Mouse (Mus musculus): ENCODE measurements around the gene Ormdl3. TPM values are rescaled to one million over a fixed set of nuclear protein-coding genes. Genes with fewer than 3 reads are reported as not detected.
"Not testable (repeated sequence)": the region's sequence is repeated elsewhere in the genome, so short reads cannot be mapped to it uniquely, and the experiment has no call there.

The Ormdl3 gene
- total RNA-seq (2022) = 10 to 100 TPM; 43.6 to 47.0 (median 45.1) TPM

GRCm38 (mm10) chr11:98586892-98587563 lies at the start of gene Ormdl3:
TSS of gene Ormdl3 (minus strand) at chr11:98587368.
- DNase-seq (ENCODE audit: low spot score in 2 of 2) = peak; percentile 95 to 96

GRCm38 (mm10) chr11:98635312-98635970 lies 48.3 kb upstream of the Ormdl3 start:
- not testable (repeated sequence) for DNase-seq (ENCODE audit: low spot score in 2 of 2)

GRCm38 (mm10) chr11:98630646-98631045 lies 43.5 kb upstream of the Ormdl3 start:
- no peak for DNase-seq (ENCODE audit: low spot score in 2 of 2)

GRCm38 (mm10) chr11:98628706-98629105 lies 41.5 kb upstream of the Ormdl3 start:
- no peak for DNase-seq (ENCODE audit: low spot score in 2 of 2)

GRCm38 (mm10) chr11:98625611-98626410 lies 38.6 kb upstream of the Ormdl3 start, which contains the start of the genes Gm12355 and Gsdma3:
TSS of gene Gm12355 (minus strand) at chr11:98625661.
TSS of gene Gsdma3 (plus strand) at chr11:98626360.
- DNase-seq (ENCODE audit: low spot score in 2 of 2) = no peak

GRCm38 (mm10) chr11:98624381-98624780 lies 37.2 kb upstream of the Ormdl3 start:
- DNase-seq (ENCODE audit: low spot score in 2 of 2) = not testable (repeated sequence)

- not testable (repeated sequence) for DNase-seq (ENCODE audit: low spot score in 2 of 2)
These were observed 36.8 kb upstream of the Ormdl3 start for GRCm38 (mm10) chr11:98623981-98624380.

GRCm38 (mm10) chr11:98620791-98621190 lies 33.6 kb upstream of the Ormdl3 start:
- DNase-seq (ENCODE audit: low spot score in 2 of 2) = no peak

- no peak for DNase-seq (ENCODE audit: low spot score in 2 of 2)
These were observed 19.6 kb upstream of the Ormdl3 start for GRCm38 (mm10) chr11:98606763-98607162.

GRCm38 (mm10) chr11:98604911-98605310 lies 17.7 kb upstream of the Ormdl3 start:
- DNase-seq (ENCODE audit: low spot score in 2 of 2) = not testable (repeated sequence)

- DNase-seq (ENCODE audit: low spot score in 2 of 2) = no peak
These were observed 16.8 kb upstream of the Ormdl3 start for GRCm38 (mm10) chr11:98603953-98604352.

GRCm38 (mm10) chr11:98602090-98602690 lies 15.0 kb upstream of the Ormdl3 start:
- DNase-seq (ENCODE audit: low spot score in 2 of 2) = no peak

GRCm38 (mm10) chr11:98599291-98599690 lies 12.1 kb upstream of the Ormdl3 start:
- DNase-seq (ENCODE audit: low spot score in 2 of 2) = no peak

- no peak for DNase-seq (ENCODE audit: low spot score in 2 of 2)
These were observed 11.7 kb upstream of the Ormdl3 start for GRCm38 (mm10) chr11:98598851-98599290.

GRCm38 (mm10) chr11:98597991-98598390 lies 10.8 kb upstream of the Ormdl3 start, which contains the start of gene Lrrc3c:
TSS of gene Lrrc3c (plus strand) at chr11:98598291.
- DNase-seq (ENCODE audit: low spot score in 2 of 2) = no peak

- DNase-seq (ENCODE audit: low spot score in 2 of 2) = no peak
These were observed 10.2 kb upstream of the Ormdl3 start for GRCm38 (mm10) chr11:98597363-98597762.

GRCm38 (mm10) chr11:98595955-98596354 lies 8.8 kb upstream of the Ormdl3 start:
- no peak for DNase-seq (ENCODE audit: low spot score in 2 of 2)

GRCm38 (mm10) chr11:98595473-98595872 lies 8.3 kb upstream of the Ormdl3 start:
- peak in 1 of 2 experiments; percentile 0 for DNase-seq (ENCODE audit: low spot score in 2 of 2)

GRCm38 (mm10) chr11:98595021-98595420 lies 7.9 kb upstream of the Ormdl3 start:
- DNase-seq (ENCODE audit: low spot score in 2 of 2) = no peak

- DNase-seq (ENCODE audit: low spot score in 2 of 2) = no peak
These were observed 3.6 kb upstream of the Ormdl3 start for GRCm38 (mm10) chr11:98590548-98591445.

Data from left cerebral cortex, adult 8-10 months (tissue).